Mouse (Mus musculus): ENCODE measurements around the gene Papss2. TPM values are rescaled to one million over a fixed set of nuclear protein-coding genes. Genes with fewer than 3 reads are reported as not detected.

Gene Papss2
- 29.6 and 35.5 TPM in 2 replicates for polyA plus RNA-seq (2015; fragmentation: Nextera tagmentation; extraction: Ambion mirVana)

GRCm38 (mm10) chr19:32595506-32596286 lies at the start of gene Papss2:
Gene Papss2 (plus strand): TSS chr19:32595790.
- ATAC-seq: peak; percentile 85

GRCm38 (mm10) chr19:32547396-32547795 lies 48.2 kb upstream of the Papss2 start:
- TF ChIP-seq CTCF (IDR thresholded peaks at IDR 0.05; ENCODE audit: low read depth): no peak
- TF ChIP-seq EP300 (IDR thresholded peaks at IDR 0.05; ENCODE audit: low read depth): no peak
- DNase-seq (no peak), ATAC-seq (no peak)
- H3K27me3 ChIP-seq (ENCODE audit: insufficient read depth, low read length): no peaks in the 10 kb centered on the region
- H3K27ac ChIP-seq (ENCODE audit: low read depth): no peak overlapping the region
- no peak overlapping the region for H3K4me3 ChIP-seq (ENCODE audit: low read depth, low read length)
- peaks cover 4% of the 10 kb centered on the region; the same call in 1 of the 2 replicates for H3K4me1 ChIP-seq (ENCODE audit: insufficient read depth)
- H3K9me3 ChIP-seq (ENCODE audit: low read length): no peaks in the 10 kb centered on the region
- H3K4me2 ChIP-seq (ENCODE audit: low read depth, low read length): no peak overlapping the region
- WGBS (ENCODE audit: insufficient replicate concordance): 55% methylated on average over 3 of the region's 3 CpGs
- no peak overlapping the region for H3K9ac ChIP-seq (replicated peaks)
- no peaks in the 10 kb centered on the region for H3K36me3 ChIP-seq (replicated peaks; ENCODE audit: insufficient read depth, low read length)

More at GRCm38 (mm10) chr19:32595506-32596286, at the start of gene Papss2:
- TF ChIP-seq CTCF (IDR thresholded peaks at IDR 0.05; ENCODE audit: low read depth) (no peak), EP300 (IDR thresholded peaks at IDR 0.05; ENCODE audit: low read depth) (no peak)
- Histone ChIP-seq H3K4me2 (ENCODE audit: low read depth, low read length) (peak within 1 kb of the TSS; percentile 89), H3K9ac (replicated peaks) (peak within 1 kb of the TSS; percentile 80), H3K4me3 (ENCODE audit: low read depth, low read length) (peak within 1 kb of the TSS; percentile 62), H3K36me3 (replicated peaks; ENCODE audit: insufficient read depth, low read length) (no peaks in the 10 kb centered on the region), H3K27ac (ENCODE audit: low read depth) (peak within 1 kb of the TSS; percentile 34), H3K4me1 (ENCODE audit: insufficient read depth) (peaks cover 12% of the 10 kb centered on the region), H3K9me3 (ENCODE audit: low read length) (no peaks in the 10 kb centered on the region), H3K27me3 (ENCODE audit: insufficient read depth, low read length) (0 out of 2 replicates have a peak, but pooled peaks cover 5% of the 10 kb centered on the region)
- DNase-seq: peak; percentile 75
- WGBS (ENCODE audit: insufficient replicate concordance): under 1% methylated on average over 50 of the region's 64 CpGs

GRCm38 (mm10) chr19:32548202-32548601 lies 47.4 kb upstream of the Papss2 start:
- H3K27me3 ChIP-seq (ENCODE audit: insufficient read depth, low read length): no peaks in the 10 kb centered on the region
- H3K27ac ChIP-seq (ENCODE audit: low read depth): no peak overlapping the region
- H3K9me3 ChIP-seq (ENCODE audit: low read length): no peaks in the 10 kb centered on the region
- DNase-seq: no peak
- 87% methylated on average over 15 of the region's 15 CpGs for WGBS (ENCODE audit: insufficient replicate concordance)
- H3K9ac ChIP-seq (replicated peaks): no peak overlapping the region
- peaks cover 4% of the 10 kb centered on the region; the same call in 1 of the 2 replicates for H3K4me1 ChIP-seq (ENCODE audit: insufficient read depth)
- no peaks in the 10 kb centered on the region for H3K36me3 ChIP-seq (replicated peaks; ENCODE audit: insufficient read depth, low read length)
- TF ChIP-seq CTCF (IDR thresholded peaks at IDR 0.05; ENCODE audit: low read depth) (no peak), EP300 (IDR thresholded peaks at IDR 0.05; ENCODE audit: low read depth) (no peak)
- no peak overlapping the region for H3K4me3 ChIP-seq (ENCODE audit: low read depth, low read length)
- no peak overlapping the region for H3K4me2 ChIP-seq (ENCODE audit: low read depth, low read length)
- no peak for ATAC-seq

GRCm38 (mm10) chr19:32550446-32550845 lies 45.1 kb upstream of the Papss2 start:
- H3K27ac ChIP-seq (ENCODE audit: low read depth): peak overlapping the region; percentile 87
- no peak for TF ChIP-seq CTCF (IDR thresholded peaks at IDR 0.05; ENCODE audit: low read depth)
- TF ChIP-seq EP300 (IDR thresholded peaks at IDR 0.05; ENCODE audit: low read depth): no peak
- WGBS (ENCODE audit: insufficient replicate concordance): 58% methylated on average over 5 of the region's 5 CpGs
- ATAC-seq (peak; percentile 69), DNase-seq (no peak)
- no peaks in the 10 kb centered on the region for H3K27me3 ChIP-seq (ENCODE audit: insufficient read depth, low read length)
- H3K4me3 ChIP-seq (ENCODE audit: low read depth, low read length): no peak overlapping the region
- H3K4me1 ChIP-seq (ENCODE audit: insufficient read depth): peaks cover 4% of the 10 kb centered on the region; the same call in 1 of the 2 replicates
- no peak overlapping the region for H3K4me2 ChIP-seq (ENCODE audit: low read depth, low read length)
- no peaks in the 10 kb centered on the region for H3K36me3 ChIP-seq (replicated peaks; ENCODE audit: insufficient read depth, low read length)
- no peaks in the 10 kb centered on the region for H3K9me3 ChIP-seq (ENCODE audit: low read length)
- H3K9ac ChIP-seq (replicated peaks): no peak overlapping the region

GRCm38 (mm10) chr19:32551442-32551841 lies 44.1 kb upstream of the Papss2 start:
- H3K4me3 ChIP-seq (ENCODE audit: low read depth, low read length): no peak overlapping the region
- peak overlapping the region; percentile 87 for H3K27ac ChIP-seq (ENCODE audit: low read depth)
- H3K4me2 ChIP-seq (ENCODE audit: low read depth, low read length): no peak overlapping the region
- H3K9ac ChIP-seq (replicated peaks): no peak overlapping the region
- no peaks in the 10 kb centered on the region for H3K27me3 ChIP-seq (ENCODE audit: insufficient read depth, low read length)
- no peaks in the 10 kb centered on the region for H3K36me3 ChIP-seq (replicated peaks; ENCODE audit: insufficient read depth, low read length)
- H3K4me1 ChIP-seq (ENCODE audit: insufficient read depth): peaks cover 4% of the 10 kb centered on the region; the same call in 1 of the 2 replicates
- WGBS (ENCODE audit: insufficient replicate concordance): 54% methylated on average over 3 of the region's 3 CpGs
- DNase-seq (no peak), ATAC-seq (peak; percentile 90)
- no peaks in the 10 kb centered on the region for H3K9me3 ChIP-seq (ENCODE audit: low read length)
- no peak for TF ChIP-seq EP300 (IDR thresholded peaks at IDR 0.05; ENCODE audit: low read depth)
- TF ChIP-seq CTCF (IDR thresholded peaks at IDR 0.05; ENCODE audit: low read depth): no peak

GRCm38 (mm10) chr19:32552106-32552505 lies 43.5 kb upstream of the Papss2 start:
- H3K4me2 ChIP-seq (ENCODE audit: low read depth, low read length): no peak overlapping the region
- H3K27ac ChIP-seq (ENCODE audit: low read depth): peak overlapping the region; percentile 87
- DNase-seq (no peak), ATAC-seq (no peak)
- H3K27me3 ChIP-seq (ENCODE audit: insufficient read depth, low read length): no peaks in the 10 kb centered on the region
- peaks cover 4% of the 10 kb centered on the region; the same call in 1 of the 2 replicates for H3K4me1 ChIP-seq (ENCODE audit: insufficient read depth)
- no peaks in the 10 kb centered on the region for H3K36me3 ChIP-seq (replicated peaks; ENCODE audit: insufficient read depth, low read length)
- no peak overlapping the region for H3K4me3 ChIP-seq (ENCODE audit: low read depth, low read length)
- H3K9me3 ChIP-seq (ENCODE audit: low read length): no peaks in the 10 kb centered on the region
- no peak overlapping the region for H3K9ac ChIP-seq (replicated peaks)
- TF ChIP-seq EP300 (IDR thresholded peaks at IDR 0.05; ENCODE audit: low read depth) (no peak), CTCF (IDR thresholded peaks at IDR 0.05; ENCODE audit: low read depth) (no peak)
- 60% methylated on average over 1 of the region's 1 CpGs for WGBS (ENCODE audit: insufficient replicate concordance)
